Mouse (Mus musculus): ENCODE measurements around the gene Cd8b1.
"Not testable (repeated sequence)": the region's sequence is repeated elsewhere in the genome, so short reads cannot be mapped to it uniquely, and the experiment has no call there.

Cd8b1 gene

GRCm38 (mm10) chr6:71322491-71322921 lies at the start of gene Cd8b1:
Cd8b1 (plus strand) TSS chr6:71322788.
- DNase-seq (ENCODE audit: low read depth, low spot score): no peak

DNA sequence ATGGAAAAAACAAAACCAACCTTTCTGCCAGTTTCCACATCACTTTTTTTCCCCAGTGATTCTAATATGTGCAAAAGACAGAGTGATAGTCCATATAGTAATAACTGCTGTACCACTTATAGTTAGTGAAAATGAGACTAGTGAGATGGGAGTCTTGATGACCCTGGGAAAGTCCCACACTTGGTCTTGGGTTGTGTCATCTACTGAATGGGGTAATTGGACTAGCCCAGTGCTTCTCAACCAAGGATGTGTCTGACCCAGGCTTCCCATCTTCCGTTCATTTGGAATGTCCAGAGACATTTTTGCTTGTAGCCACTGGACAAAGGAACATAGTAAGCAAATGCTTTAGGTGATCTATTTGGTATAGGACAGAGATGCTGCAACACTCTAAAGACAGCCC lies 48.9 kb upstream of the Cd8b1 start:
- DNase-seq (ENCODE audit: low read depth, low spot score): no peak

- DNase-seq (ENCODE audit: low read depth, low spot score): no peak
Measured at GRCm38 (mm10) chr6:71274621-71275020, 48.0 kb upstream of the Cd8b1 start.

DNA sequence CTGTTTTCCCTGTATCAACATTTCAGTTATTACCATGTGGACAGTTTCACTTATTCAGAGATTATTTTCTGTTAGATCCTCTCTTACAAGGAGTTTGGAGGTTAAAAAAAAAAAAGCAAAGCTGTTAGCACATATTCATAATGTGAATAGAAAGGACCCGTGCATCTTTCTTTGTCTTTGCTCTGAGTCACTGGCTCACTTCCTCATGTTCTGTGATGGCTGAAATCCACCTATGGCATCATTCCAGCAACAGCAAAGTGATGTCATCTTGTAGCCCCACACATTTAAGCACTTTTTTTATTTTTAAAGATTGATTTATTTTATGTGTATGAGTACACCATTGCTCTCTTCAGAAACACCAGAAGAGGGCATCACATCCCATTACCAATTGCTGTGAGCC lies 43.2 kb upstream of the Cd8b1 start:
- no peak for DNase-seq (ENCODE audit: low read depth, low spot score)

DNA sequence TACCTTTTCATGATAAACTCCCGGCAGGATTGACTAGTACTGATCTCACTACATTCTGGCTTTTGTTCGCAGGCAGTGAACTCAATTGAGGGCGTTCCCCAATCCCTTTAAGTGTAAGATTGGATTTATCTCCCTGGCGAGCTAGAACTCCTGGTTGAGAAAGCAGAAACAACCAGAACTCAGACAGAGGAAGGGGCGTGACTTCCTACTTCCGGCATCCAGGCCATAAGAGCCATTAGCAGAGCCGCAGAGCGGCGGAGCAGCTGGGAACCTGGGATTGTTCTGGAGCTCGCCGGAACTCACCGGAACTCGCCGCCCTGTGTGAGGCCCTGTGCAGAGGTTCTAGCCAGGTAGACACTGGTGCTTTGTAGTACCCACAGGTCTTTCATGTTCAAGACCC lies 29.1 kb upstream of the Cd8b1 start:
- no peak for DNase-seq (ENCODE audit: low read depth, low spot score)

DNA sequence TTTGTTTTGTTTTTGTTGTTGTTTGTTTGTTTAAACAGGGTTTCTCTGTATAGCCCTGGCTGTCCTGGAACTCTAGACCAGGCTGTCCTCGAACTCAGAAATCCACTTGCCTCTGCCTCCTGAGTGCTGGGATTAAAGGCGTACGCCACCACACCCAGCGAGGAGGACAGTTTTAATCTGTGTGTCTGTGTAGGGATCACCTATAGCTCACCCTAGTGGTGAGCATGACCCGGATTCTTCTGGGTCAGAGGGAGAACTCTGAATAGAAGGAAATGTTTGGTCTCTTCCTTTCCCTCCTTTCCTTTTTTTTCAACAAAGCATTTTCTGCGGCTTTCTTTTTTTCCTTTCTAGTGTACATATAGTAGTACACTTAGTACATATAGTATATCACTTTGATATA lies 27.3 kb upstream of the Cd8b1 start:
- no peak for DNase-seq (ENCODE audit: low read depth, low spot score)

DNA sequence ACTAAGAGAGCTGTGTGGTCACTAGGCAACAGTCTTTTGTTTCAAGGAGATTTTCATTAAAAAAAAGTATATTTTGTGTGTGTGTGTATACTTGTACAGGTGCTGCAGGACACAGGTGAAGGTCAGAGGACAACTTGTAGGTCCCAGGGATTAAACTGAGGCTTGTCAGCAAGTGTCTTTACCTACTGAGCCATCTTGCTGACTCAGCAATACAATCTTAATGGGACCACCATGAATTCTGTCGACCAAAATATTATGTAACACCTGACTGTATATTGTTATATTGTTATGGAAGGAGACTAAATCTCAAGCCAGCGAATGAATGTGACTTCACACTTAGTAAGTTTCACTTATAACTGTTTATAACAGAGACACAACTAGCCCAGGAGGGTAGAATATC lies 24.5 kb upstream of the Cd8b1 start:
- no peak for DNase-seq (ENCODE audit: low read depth, low spot score)

- no peak for DNase-seq (ENCODE audit: low read depth, low spot score)
Measured at GRCm38 (mm10) chr6:71298751-71299150, 23.8 kb upstream of the Cd8b1 start.

DNA sequence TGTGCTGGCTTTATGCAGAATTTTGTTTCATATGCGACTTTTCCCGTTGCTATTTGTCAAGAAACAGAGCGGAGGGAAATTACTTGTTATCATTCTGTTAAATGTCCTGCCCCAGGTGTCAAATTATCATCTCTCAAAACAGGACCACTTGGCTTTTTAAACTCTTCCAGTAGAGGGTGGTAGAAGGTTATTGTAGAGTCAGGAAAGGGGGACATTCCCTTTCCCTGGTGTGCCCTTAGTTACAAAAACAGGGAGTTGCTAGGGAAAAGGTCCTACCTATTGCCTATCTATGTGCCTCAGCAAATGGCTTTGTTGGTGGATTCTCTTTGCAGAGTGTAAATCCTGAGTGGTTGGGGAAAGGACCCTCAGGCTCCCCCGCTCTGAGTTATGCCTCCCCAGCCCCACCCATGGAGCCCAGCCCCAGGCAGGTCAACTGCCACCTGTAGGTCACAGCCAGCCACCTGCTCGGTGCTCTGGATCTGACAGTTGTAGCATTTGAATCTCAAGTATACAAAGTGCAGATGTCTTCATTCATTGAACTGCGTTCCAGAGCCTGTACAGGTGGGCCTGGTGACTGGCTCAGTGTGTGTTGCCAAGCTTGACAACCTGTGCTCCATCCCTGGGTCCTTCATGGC lies 20.4 kb upstream of the Cd8b1 start:
- no peak for DNase-seq (ENCODE audit: low read depth, low spot score)

DNA sequence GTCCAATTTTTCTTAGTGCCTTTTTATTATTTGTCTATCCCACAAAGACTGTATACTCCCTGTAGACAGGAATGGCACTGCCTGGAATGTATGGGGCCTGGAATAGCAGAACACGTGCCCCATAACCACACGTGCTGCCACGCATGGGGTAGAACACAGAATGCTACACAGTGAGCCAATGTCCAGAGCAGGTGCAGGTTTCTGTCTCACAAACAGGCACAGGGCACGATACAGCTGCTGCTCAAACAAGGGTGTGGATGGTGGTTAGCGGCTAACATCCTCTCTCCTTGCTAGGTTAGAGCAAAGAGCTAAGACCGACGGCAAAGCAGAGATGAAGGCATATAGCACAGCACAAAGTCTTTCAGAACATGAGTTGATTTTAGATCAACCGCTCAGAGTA lies 15.1 kb upstream of the Cd8b1 start:
- DNase-seq (ENCODE audit: low read depth, low spot score): no peak

DNA sequence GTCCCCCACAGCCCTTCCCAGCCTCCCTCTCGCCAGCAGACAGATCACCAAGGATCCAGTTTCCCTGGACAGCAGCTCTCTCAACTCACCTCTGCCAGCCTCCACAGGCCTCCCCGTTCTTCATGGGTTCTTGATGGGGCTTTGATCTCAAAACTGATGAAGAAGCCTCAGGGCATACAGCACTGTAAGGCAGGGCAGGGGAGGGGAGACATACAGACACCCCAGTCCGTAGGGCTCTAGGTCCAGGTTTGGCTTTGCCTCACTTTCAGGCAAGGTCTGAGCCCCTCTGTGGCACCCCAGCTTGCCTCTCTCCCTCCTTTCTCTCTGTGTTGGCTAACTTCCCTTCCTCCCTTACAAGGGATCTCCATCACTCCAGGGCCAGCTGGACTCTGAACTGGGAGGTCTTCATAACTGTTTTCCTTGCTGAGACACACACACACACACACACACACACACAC lies 733 bp upstream of the Cd8b1 start, which contains the start of gene Smyd1:
Gene Smyd1, minus strand, starts transcription at position 408 of the 458 bp plus-strand sequence.
- DNase-seq (ENCODE audit: low read depth, low spot score): no peak

DNA sequence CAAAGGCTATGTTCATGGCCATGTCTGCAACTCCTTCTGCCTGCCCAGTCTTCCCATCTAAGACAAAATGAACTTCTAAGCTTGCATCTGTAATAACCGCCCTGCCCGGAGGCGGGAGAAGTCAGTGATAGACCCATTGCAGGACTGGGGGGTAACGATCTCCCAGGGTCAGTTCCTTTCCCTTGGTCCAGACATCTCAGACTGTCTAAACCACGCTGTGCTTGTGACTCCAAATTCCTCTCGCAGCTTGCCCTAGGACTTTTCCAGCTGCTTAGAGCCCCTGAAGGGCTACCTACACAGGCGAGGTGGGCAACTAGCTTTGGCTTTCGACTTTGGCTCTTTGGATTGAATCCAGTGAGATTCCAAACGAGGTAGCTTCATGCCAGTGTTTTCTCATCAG lies 2.2 kb downstream of the Cd8b1 start:
- no peak for DNase-seq (ENCODE audit: low read depth, low spot score)

- no peak for DNase-seq (ENCODE audit: low read depth, low spot score)
Measured at GRCm38 (mm10) chr6:71329881-71330280, 7.3 kb downstream of the Cd8b1 start.

DNA sequence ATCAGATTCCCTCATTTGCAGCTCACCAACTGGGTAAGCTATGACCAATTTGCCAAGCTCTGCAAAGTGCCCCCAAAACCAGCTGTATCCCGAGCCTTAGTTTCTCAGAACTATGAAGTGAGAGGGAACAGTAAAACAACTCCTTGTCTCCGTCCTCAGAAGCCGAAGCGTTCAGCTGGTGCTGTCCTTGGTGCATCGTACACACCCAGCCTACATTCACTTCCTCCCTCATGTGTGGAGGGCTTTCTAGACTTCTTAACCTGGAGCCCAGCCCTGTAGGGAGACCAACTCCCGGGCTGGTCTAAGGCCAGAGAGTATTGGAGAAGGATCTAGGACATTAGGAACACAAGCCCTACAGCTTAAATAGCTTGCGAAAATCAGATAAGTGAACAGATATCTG lies 7.9 kb downstream of the Cd8b1 start:
- no peak for DNase-seq (ENCODE audit: low read depth, low spot score)

GRCm38 (mm10) chr6:71331491-71331890 lies 8.9 kb downstream of the Cd8b1 start:
- DNase-seq (ENCODE audit: low read depth, low spot score): not testable (repeated sequence)

DNA sequence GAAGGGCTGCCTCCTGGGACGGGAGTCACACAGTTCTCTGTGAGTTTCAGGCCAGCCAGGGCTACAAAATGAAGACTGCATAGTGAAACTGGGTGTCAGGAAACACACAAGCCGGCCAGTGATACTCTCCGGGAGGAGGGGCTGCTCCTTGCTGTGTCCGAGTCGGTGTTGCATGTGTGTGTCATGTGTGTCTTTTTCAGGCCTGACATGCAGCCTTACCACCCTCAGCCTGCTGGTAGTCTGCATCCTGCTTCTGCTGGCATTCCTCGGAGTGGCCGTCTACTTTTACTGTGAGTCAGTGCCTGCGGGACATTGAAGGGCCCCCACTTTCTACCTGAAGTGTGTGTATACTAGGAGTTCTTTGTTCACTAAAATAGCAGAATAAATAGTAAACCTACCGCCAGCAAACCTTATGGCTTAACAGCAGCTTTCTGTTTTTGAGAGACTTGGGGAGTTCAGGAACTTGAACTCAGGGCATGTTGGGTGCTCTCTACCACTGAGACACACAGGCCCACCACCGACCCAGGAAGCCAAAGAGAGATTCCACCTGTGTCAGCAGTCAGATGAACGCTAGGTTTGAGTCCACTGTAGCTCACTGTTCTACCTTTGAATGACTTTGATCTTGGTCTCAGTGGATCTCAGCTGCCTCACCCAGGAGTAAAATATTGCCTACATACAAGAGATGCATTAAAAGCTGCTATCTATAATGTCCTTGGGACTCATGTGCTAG lies 9.8 kb downstream of the Cd8b1 start:
- DNase-seq (ENCODE audit: low read depth, low spot score): no peak

GRCm38 (mm10) chr6:71333031-71333430 lies 10.4 kb downstream of the Cd8b1 start:
- no peak for DNase-seq (ENCODE audit: low read depth, low spot score)

DNA sequence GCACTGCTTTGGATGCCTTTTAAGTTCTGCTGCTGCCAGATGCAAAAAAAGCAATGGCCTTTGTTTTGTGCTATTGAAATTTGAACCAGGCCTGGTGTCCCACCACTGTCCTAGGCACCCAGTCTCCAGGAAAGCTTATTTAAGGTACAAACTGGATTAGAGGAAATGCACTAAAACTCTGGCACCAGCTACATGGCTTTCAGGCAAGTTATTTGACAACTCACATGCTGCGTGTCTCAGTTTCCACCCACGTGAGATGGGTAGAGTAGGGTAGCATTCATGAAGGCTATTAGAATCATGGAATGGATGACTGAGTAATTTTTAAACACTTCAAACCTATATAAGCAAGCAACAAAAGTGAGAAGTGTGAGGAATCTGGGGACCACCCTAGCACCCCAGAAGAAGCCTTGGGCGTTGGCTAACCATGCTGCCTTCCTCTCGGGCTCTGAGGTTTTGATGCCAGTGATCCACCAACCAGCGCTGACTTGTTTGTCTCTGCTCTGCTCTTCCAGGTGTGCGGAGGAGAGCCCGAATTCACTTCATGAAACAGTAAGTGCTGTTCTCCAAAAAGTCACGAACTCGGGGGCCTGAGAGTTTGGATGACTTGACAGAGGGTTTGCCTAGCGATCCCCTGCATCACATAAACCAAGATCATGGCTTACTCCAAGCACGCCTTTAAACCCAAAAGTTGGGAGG lies 11.1 kb downstream of the Cd8b1 start:
- DNase-seq (ENCODE audit: low read depth, low spot score): no peak

- DNase-seq (ENCODE audit: low read depth, low spot score): no peak
Measured at GRCm38 (mm10) chr6:71337666-71338065, 15.1 kb downstream of the Cd8b1 start.

DNA sequence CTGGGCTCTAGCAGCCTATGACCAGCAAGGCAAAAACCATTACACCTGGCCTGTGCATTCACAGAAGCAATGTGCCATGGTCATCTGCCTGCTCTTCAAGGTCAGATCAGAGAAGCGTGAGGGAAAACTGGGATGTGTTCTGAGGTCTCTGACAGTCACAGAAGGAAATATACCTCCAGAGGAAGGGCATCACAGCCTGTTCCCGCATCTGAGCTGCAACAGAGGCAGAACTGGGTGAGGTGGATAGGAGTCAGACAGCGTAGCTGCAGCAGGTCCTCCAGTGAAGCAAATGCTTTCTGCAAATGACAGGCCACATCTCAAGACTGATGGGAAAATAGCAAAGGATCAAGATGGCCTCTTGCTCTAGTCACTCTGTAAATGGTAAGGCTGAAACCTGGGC lies 16.4 kb downstream of the Cd8b1 start:
- DNase-seq (ENCODE audit: low read depth, low spot score): no peak

DNA sequence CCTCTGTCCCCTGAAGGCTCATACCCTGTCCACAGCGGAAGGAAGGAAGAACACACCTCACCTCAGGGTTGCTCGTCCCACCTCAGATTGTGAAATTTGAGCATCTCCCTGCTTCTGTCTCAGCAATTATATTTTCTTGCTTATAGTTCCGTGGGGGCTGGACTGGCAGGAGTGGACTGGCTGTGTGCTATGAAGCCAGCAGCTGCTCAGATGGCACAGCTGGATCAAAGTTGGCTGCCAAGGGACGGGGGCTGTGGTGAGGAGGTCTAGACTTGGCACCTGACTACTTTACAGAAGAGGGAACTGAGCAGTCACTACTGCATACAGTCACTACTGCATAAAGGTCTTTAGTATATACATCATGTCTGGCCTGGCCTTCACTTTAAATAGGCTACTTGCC lies 16.8 kb downstream of the Cd8b1 start:
- DNase-seq (ENCODE audit: low read depth, low spot score): no peak

GRCm38 (mm10) chr6:71341179-71341578 lies 18.6 kb downstream of the Cd8b1 start:
- DNase-seq (ENCODE audit: low read depth, low spot score): no peak

- DNase-seq (ENCODE audit: low read depth, low spot score): no peak
Measured at GRCm38 (mm10) chr6:71348006-71348405, 25.4 kb downstream of the Cd8b1 start.

Data from brain, embryonic 18.5 days (tissue).